Mouse (Mus musculus): ENCODE measurements around the gene Elmo2. TPM values are rescaled to one million over a fixed set of nuclear protein-coding genes. Genes with fewer than 3 reads are reported as not detected.

Gene Elmo2
- polyA plus RNA-seq (2012; rRNA removed), result 70.1 and 93.9 TPM in 2 replicates

- peak; percentile 69 for DNase-seq (ENCODE audit: low read depth)
These were observed at the start of gene Elmo2 for GRCm38 (mm10) chr2:165326304-165327190. TSS of gene Elmo2 (minus strand) at chr2:165326479.

GRCm38 (mm10) chr2:165376001-165376400, 49.7 kb upstream of the Elmo2 start:
- no peak for DNase-seq (ENCODE audit: low read depth)

DNA sequence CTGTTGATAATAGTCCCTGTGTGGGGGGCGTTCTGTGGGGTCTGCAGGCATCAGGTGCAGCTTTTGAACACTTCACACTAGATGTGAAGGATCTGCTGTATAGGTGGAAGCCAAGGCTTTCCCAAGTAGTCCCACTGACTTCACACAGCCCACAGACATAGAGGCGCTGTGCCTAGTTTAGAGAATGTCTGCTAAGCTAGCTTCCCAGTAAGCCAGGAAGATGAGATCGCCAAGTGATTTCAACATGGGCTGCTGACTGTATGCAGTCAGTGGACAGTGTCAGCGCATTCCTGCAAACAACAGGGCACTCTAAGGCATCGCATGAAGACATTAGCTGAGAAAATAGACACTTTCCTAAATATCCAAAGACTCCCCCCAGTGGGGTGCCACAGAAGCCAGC, 49.2 kb upstream of the Elmo2 start:
- no peak for DNase-seq (ENCODE audit: low read depth)

DNA sequence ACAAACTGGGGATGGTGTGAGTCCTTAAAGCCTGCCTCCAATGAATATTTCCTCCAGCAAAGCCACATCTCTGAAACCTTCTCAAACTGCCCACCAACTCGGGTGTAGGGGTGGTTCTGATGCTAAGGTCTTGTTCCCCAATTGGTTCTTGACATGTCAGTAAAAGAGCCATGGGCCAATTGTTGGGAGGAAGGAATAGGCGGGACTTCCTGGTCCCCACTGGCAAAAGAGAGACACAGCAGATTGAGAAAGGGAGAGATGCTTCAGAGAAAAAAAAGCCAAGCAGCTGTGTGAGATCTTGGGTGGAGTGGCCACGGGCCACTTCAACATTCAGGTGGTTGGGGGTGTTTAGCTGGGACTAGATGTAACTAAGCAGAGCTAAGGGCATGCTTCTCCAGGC, 44.8 kb upstream of the Elmo2 start:
- no peak for DNase-seq (ENCODE audit: low read depth)

GRCm38 (mm10) chr2:165370348-165370747, 44.1 kb upstream of the Elmo2 start:
- DNase-seq (ENCODE audit: low read depth), result no peak

- DNase-seq (ENCODE audit: low read depth), result no peak
These were observed 42.2 kb upstream of the Elmo2 start, which contains the start of gene Zfp663 for GRCm38 (mm10) chr2:165368496-165368895. TSS of gene Zfp663 (minus strand) at chr2:165368729.

DNA sequence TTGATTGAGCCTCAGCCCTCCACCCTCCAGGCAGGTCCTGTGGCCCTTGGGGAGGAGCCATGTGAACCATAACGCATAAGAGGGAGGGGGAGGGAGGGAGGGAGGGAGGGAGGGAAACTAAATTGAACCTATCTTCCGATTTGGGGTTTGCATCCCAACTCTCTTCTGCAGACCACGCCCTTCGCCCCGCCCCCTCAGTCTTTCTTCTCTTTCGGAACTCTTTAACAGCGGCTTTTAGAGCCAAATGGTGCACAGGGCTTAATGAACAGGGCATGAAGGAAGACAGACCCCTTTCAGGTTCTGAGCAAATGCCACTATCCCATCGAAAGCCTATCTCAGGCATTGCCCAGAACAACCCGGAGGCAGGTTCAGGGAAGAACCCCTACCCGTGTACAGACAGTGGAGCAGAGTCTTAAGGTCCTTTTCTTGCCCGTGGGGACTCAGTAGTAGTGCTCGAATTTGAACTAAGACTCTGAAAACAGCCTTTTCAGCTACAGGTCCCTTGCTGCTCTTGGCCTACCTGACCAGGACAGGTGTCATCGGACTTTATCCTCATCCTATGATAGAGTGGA, 41.7 kb upstream of the Elmo2 start:
- no peak for DNase-seq (ENCODE audit: low read depth)

GRCm38 (mm10) chr2:165367047-165367520, 40.8 kb upstream of the Elmo2 start:
- DNase-seq (ENCODE audit: low read depth), result peak; percentile 26

- DNase-seq (ENCODE audit: low read depth), result no peak
These were observed 38.2 kb upstream of the Elmo2 start for GRCm38 (mm10) chr2:165364334-165365091.

DNA sequence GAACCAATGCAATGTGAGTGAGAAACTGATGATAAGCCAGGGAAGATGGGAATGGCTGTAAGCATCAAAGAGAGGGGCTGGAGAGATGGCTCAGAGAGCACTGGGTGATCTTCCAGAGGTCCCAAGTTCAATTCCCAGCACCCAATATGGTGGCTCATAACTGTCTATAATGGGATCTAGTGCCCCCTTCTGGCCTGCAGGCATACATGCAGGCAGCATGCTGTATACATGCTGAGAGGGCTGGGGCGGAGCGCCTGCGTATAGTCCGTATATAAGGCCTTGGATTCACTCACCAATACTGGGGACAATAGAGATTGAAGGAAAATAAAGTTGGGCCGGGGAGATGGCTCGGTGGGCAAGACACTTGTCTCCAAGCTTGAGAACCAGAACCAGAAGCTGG, 37.0 kb upstream of the Elmo2 start:
- DNase-seq (ENCODE audit: low read depth), result no peak

- no peak for DNase-seq (ENCODE audit: low read depth)
These were observed 34.6 kb upstream of the Elmo2 start for GRCm38 (mm10) chr2:165360861-165361260.

GRCm38 (mm10) chr2:165351828-165352513, 25.7 kb upstream of the Elmo2 start:
- DNase-seq (ENCODE audit: low read depth), result no peak

DNA sequence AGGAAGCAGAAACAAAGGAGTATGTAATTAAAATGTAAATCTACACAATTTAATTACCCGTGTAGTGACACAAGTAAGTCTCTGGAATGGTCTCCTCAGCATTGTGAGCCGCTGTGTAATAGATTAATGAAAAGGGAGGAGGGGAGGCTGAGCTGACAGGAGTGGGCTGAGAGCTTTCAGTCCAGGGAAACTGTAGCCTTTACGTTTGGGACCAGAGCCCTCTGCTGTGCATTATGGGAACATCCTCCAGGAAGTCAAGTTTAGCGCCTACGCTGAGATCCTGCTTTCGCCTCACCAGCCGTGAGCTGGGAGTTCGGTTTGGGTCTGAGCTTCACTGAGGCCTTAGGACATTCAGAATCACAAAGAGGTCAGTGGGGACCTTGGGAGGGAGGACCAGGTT, 23.2 kb upstream of the Elmo2 start:
- DNase-seq (ENCODE audit: low read depth), result no peak

- DNase-seq (ENCODE audit: low read depth), result no peak
These were observed 19.9 kb upstream of the Elmo2 start for GRCm38 (mm10) chr2:165346180-165346579.

- no peak for DNase-seq (ENCODE audit: low read depth)
These were observed 10.9 kb upstream of the Elmo2 start for GRCm38 (mm10) chr2:165337191-165337590.

DNA sequence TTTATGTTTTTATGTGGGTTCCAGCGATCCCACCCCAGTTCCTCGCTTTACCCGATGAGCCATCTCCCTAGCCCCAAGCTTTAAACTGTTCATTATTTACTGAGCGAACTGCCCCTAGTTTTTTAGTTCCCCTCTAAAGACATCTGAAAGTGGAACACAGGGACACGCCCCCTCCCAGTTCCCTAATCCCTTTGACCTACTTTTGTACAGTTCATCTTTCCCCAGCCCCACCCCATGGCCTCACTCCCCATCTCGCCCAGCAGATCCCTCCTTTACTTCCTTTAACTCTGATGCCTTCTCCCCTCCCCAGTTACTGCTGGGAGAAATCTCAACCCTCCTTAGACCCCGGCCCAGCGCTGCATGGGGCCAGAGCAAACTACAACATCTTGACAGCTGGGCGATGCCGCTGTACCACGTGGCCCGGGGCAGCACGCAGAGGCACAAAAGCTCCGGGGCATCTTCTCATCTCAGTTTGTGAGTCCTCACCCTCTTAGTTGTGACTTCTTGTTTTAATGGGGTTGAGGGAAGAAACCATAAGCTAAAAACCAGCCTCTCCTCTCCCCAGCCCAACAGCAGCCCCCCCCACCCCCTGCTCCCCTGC, 6.4 kb upstream of the Elmo2 start:
- DNase-seq (ENCODE audit: low read depth), result no peak

DNA sequence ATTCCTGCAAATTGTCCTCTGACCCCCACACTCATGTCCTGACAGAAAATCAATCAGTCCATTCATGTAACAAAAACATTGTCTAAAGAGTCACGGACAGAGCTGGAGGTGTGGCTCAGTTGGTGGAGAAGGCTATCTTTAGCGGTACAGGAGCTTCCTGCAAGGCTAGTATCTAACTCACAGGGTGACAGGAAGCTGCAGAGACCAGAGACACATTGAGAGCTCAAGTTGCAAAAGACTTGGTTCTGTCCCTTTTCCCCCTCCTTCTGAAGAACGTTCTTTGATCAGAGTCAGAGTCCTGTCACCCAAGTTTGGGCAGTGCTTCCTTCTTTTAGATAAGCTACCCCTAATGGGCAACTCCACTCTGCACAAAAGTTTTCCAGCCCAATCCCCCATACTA, 3.4 kb upstream of the Elmo2 start:
- DNase-seq (ENCODE audit: low read depth), result no peak

DNA sequence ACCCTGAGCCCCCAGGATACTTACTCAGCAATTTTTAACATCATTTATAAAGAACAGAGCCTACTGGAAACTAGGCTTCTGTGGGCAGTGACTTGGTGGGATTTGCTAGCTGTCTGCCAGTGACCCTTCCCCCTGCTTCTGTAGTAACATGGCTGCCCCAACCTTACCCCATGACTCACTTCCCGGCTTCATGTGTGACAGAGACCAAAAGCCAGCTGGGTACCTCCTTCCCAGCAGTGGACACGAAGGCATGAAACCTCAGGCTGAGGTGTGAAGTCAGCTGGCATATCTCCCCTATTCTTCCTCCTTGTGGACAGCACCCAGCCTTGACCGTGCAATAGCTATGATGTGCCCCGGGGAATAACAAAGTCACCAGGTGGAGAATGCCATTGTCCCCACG, 2.5 kb upstream of the Elmo2 start:
- DNase-seq (ENCODE audit: low read depth), result no peak

DNA sequence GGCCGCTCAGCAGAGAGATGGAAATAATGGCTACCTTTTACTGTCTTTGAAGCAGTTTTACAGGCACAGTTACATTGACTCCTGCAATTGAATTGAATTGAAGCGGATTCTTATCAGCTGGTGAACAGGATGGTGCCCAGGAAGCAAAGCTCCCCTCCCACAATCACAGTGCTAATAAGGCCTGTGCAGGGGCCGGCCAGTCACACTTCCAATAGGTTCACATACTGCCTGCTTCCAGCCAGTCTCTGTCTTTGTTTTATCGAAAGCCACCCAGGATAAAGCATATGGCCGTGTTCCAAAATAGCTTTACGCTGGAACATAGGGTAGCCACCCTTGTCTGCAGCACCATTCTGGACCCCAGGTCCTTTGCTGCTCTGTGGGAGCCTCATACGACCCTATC, 1.1 kb upstream of the Elmo2 start:
- DNase-seq (ENCODE audit: low read depth), result no peak

- DNase-seq (ENCODE audit: low read depth), result no peak
These were observed 567 bp downstream of the Elmo2 start for GRCm38 (mm10) chr2:165325521-165326303.

- DNase-seq (ENCODE audit: low read depth), result no peak
These were observed 2.4 kb downstream of the Elmo2 start for GRCm38 (mm10) chr2:165323928-165324327.
